Mouse (Mus musculus) frontal cortex, postnatal 25 days (tissue): Measurements from ENCODE around the gene Ncf2.

Experiments used
- DNase-seq, 2 experiments: peaks; one replicate each; pipeline ENCODE4 v3.0.0; 2022; ENCODE audit warnings: low spot score in 2 of 2

Gene Ncf2

GRCm38 (mm10) chr1:152831619-152832018, 31.6 kb downstream of the Ncf2 start:
- no peak for DNase-seq

GRCm38 (mm10) chr1:152832316-152832715, 32.3 kb downstream of the Ncf2 start:
- no peak for DNase-seq

- no peak for DNase-seq
These were observed 35.1 kb downstream of the Ncf2 start for GRCm38 (mm10) chr1:152835061-152835460.

- no peak for DNase-seq
These were observed 38.2 kb downstream of the Ncf2 start for GRCm38 (mm10) chr1:152838026-152838702.

- DNase-seq, result no peak
These were observed 38.8 kb downstream of the Ncf2 start for GRCm38 (mm10) chr1:152838841-152839240.

GRCm38 (mm10) chr1:152840343-152840742, 40.3 kb downstream of the Ncf2 start:
- no peak for DNase-seq

- DNase-seq, result no peak
These were observed 41.1 kb downstream of the Ncf2 start for GRCm38 (mm10) chr1:152841057-152841456.

GRCm38 (mm10) chr1:152844634-152845033, 44.6 kb downstream of the Ncf2 start:
- no peak for DNase-seq

- DNase-seq, result no peak
These were observed 45.3 kb downstream of the Ncf2 start for GRCm38 (mm10) chr1:152845211-152845730.

- no peak for DNase-seq
These were observed 46.9 kb downstream of the Ncf2 start for GRCm38 (mm10) chr1:152846856-152847255.

- DNase-seq, result no peak
These were observed 69.9 kb downstream of the Ncf2 start for GRCm38 (mm10) chr1:152869901-152870300.

GRCm38 (mm10) chr1:152871031-152871430, 71.0 kb downstream of the Ncf2 start:
- no peak for DNase-seq
